ENCODE assay signal across 8 mouse cellular contexts in genomic region chr2:93956331-93956801, GRCm38 (mm10). TPM values are rescaled to one million over a fixed set of nuclear protein-coding genes. Genes with fewer than 3 reads are reported as not detected.
DNase-seq lines count a peak whose midpoint lies in the region; ATAC-seq and TF ChIP-seq lines count a peak whose summit lies in the region.

No protein-coding gene starts in this region.

- ATAC-seq in heart, embryonic 13.5 days (ENCODE audit: extremely low read depth, insufficient number of reproducible peaks, low FRiP score, low TSS enrichment): 0 out of 2 replicates have a peak, but pooled peaks have one; percentile 34
- ATAC-seq in kidney, embryonic 15.5 days (replicated peaks; ENCODE audit: low FRiP score): peak; percentile 51; the same call in 1 of the 2 replicates
- no peak for ATAC-seq in liver, embryonic 12.5 days

- TF ChIP-seq CTCF in embryonic fibroblast, embryonic 13.5 days (IDR thresholded peaks at IDR 0.05; ENCODE audit: borderline replicate concordance, insufficient read depth, low read length): no peak

- peak; percentile 7 for DNase-seq in thymus, postnatal 14 days
- no peak for DNase-seq in thymus, postnatal 0 days (ENCODE audit: low spot score)
- peak; percentile 77 for DNase-seq in neural tube, embryonic 10.5 days (ENCODE audit: extremely low spot score, low spot score)
- peak; percentile 37 for DNase-seq in thymus, postnatal 4 days

- H3K4me1 ChIP-seq in embryonic fibroblast, embryonic 13.5 days (ENCODE audit: control insufficient read depth, insufficient read depth, low read length): no peaks in the 10 kb centered on the region; the same call in 1 of the 2 replicates
- peaks cover 27% of the 10 kb centered on the region for H3K4me1 ChIP-seq in heart, embryonic 13.5 days
- H3K4me1 ChIP-seq in kidney, embryonic 15.5 days: peaks cover 31% of the 10 kb centered on the region
- H3K4me1 ChIP-seq in liver, embryonic 12.5 days: peaks cover 4% of the 10 kb centered on the region; the same call in 1 of the 2 replicates

- peak overlapping the region; percentile 87 for H3K9ac ChIP-seq in heart, embryonic 13.5 days
- H3K9ac ChIP-seq in kidney, embryonic 15.5 days: peak overlapping the region; percentile 71
- H3K9ac ChIP-seq in liver, embryonic 12.5 days: peak overlapping the region; percentile 41

- H3K27me3 ChIP-seq in heart, embryonic 13.5 days (replicated peaks): peaks cover 83% of the 10 kb centered on the region
- peaks cover 83% of the 10 kb centered on the region for H3K27me3 ChIP-seq in kidney, embryonic 15.5 days
- peaks cover 98% of the 10 kb centered on the region for H3K27me3 ChIP-seq in liver, embryonic 12.5 days (replicated peaks)

- peak overlapping the region; percentile 41 for H3K4me3 ChIP-seq in embryonic fibroblast, embryonic 13.5 days (ENCODE audit: insufficient read depth, low read length)
- H3K4me3 ChIP-seq in heart, embryonic 13.5 days: peak overlapping the region; percentile 74
- peak overlapping the region; percentile 65 for H3K4me3 ChIP-seq in kidney, embryonic 15.5 days (replicated peaks)
- H3K4me3 ChIP-seq in liver, embryonic 12.5 days: peak overlapping the region; percentile 52

- no peaks in the 10 kb centered on the region for H3K9me3 ChIP-seq in heart, embryonic 13.5 days
- no peaks in the 10 kb centered on the region for H3K9me3 ChIP-seq in kidney, embryonic 15.5 days (replicated peaks)
- no peaks in the 10 kb centered on the region for H3K9me3 ChIP-seq in liver, embryonic 12.5 days (replicated peaks)

- peak overlapping the region; percentile 99 for H3K4me2 ChIP-seq in heart, embryonic 13.5 days
- H3K4me2 ChIP-seq in kidney, embryonic 15.5 days: peak overlapping the region; percentile 98
- H3K4me2 ChIP-seq in liver, embryonic 12.5 days: peak overlapping the region; percentile 73

- H3K27ac ChIP-seq in embryonic fibroblast, embryonic 13.5 days (ENCODE audit: insufficient read depth, low read length): no peak overlapping the region
- peak overlapping the region; percentile 32; the same call in 1 of the 2 replicates for H3K27ac ChIP-seq in heart, embryonic 13.5 days (replicated peaks)
- H3K27ac ChIP-seq in kidney, embryonic 15.5 days: peak overlapping the region; percentile 39
- H3K27ac ChIP-seq in liver, embryonic 12.5 days: no peak overlapping the region

- TF ChIP-seq POLR2A in embryonic fibroblast, embryonic 13.5 days (IDR thresholded peaks at IDR 0.05; ENCODE audit: low read depth, low read length): no peak

- WGBS in heart, embryonic 13.5 days: under 1% methylated on average over 35 of the region's 44 CpGs
- 0% methylated on average over 43 of the region's 44 CpGs for WGBS in kidney, embryonic 15.5 days
- WGBS in liver, embryonic 12.5 days (ENCODE audit: insufficient replicate concordance): 1% methylated on average over 39 of the region's 44 CpGs

- no peaks in the 10 kb centered on the region for H3K36me3 ChIP-seq in heart, embryonic 13.5 days
- H3K36me3 ChIP-seq in kidney, embryonic 15.5 days: no peaks in the 10 kb centered on the region
- H3K36me3 ChIP-seq in liver, embryonic 12.5 days: no peaks in the 10 kb centered on the region

RNA-seq across cellular contexts. Expression of gene Gm13889, which starts 0.6 kb away (rescaled TPM):
- 2.7 and 3.3 TPM in 2 replicates for polyA plus RNA-seq in thymus, postnatal 0 days (2015; fragmentation: Nextera tagmentation; extraction: Ambion mirVana)
- polyA plus RNA-seq in embryonic fibroblast, embryonic 13.5 days (2011; ENCODE audit: insufficient read length, low read depth, missing spikeins): 0.62 and 0.76 TPM in 2 replicates
- 4.0 and 4.3 TPM in 2 replicates for polyA plus RNA-seq in heart, embryonic 13.5 days (2015; fragmentation: Nextera tagmentation; extraction: Ambion mirVana)
- 9.2 and 11.1 TPM in 2 replicates for polyA plus RNA-seq in kidney, embryonic 15.5 days (2015; fragmentation: Nextera tagmentation; extraction: Ambion mirVana)
- polyA plus RNA-seq in liver, embryonic 12.5 days (2016; fragmentation: Nextera tagmentation; extraction: Ambion mirVana): 3.2 and 3.8 TPM in 2 replicates

RNA-seq across cellular contexts. Expression of gene Gm27027, which starts 39.8 kb away (rescaled TPM):
- not detected in 2 replicates for polyA plus RNA-seq in thymus, postnatal 0 days (2015; fragmentation: Nextera tagmentation; extraction: Ambion mirVana)
- not detected in 2 replicates for polyA plus RNA-seq in embryonic fibroblast, embryonic 13.5 days (2011; ENCODE audit: insufficient read length, low read depth, missing spikeins)
- polyA plus RNA-seq in heart, embryonic 13.5 days (2015; fragmentation: Nextera tagmentation; extraction: Ambion mirVana): not detected in 2 replicates
- not detected in 2 replicates for polyA plus RNA-seq in kidney, embryonic 15.5 days (2015; fragmentation: Nextera tagmentation; extraction: Ambion mirVana)
- not detected in 2 replicates for polyA plus RNA-seq in liver, embryonic 12.5 days (2016; fragmentation: Nextera tagmentation; extraction: Ambion mirVana)

RNA-seq across cellular contexts. Expression of gene Alkbh3, which starts 54.2 kb away (rescaled TPM):
- 62.2 and 78.8 TPM in 2 replicates for polyA plus RNA-seq in thymus, postnatal 0 days (2015; fragmentation: Nextera tagmentation; extraction: Ambion mirVana)
- 47.0 and 51.7 TPM in 2 replicates for polyA plus RNA-seq in embryonic fibroblast, embryonic 13.5 days (2011; ENCODE audit: insufficient read length, low read depth, missing spikeins)
- 63.6 and 64.9 TPM in 2 replicates for polyA plus RNA-seq in heart, embryonic 13.5 days (2015; fragmentation: Nextera tagmentation; extraction: Ambion mirVana)
- polyA plus RNA-seq in kidney, embryonic 15.5 days (2015; fragmentation: Nextera tagmentation; extraction: Ambion mirVana): 59.3 and 69.5 TPM in 2 replicates
- polyA plus RNA-seq in liver, embryonic 12.5 days (2016; fragmentation: Nextera tagmentation; extraction: Ambion mirVana): 41.6 and 41.8 TPM in 2 replicates

Comparison
In these comparisons a context has a peak if more than half of its experiments do, and no peak if none do; other contexts are left out.
1. H3K27ac ChIP-seq: peak in heart, embryonic 13.5 days (single experiment) and kidney, embryonic 15.5 days (single experiment); none in embryonic fibroblast, embryonic 13.5 days (single experiment) and liver, embryonic 12.5 days (single experiment).
2. Peak in every context shown above with its lines, with median percentiles within 50 percentile points of each other: H3K4me3 ChIP-seq, H3K4me2 ChIP-seq and H3K9ac ChIP-seq.